Mouse (Mus musculus): Measurements from ENCODE around the gene Odf3b. TPM values are rescaled to one million over a fixed set of nuclear protein-coding genes. Genes with fewer than 3 reads are reported as not detected.

The Odf3b gene
- total RNA-seq, 1 experiment: not detected

GRCm38 (mm10) chr15:89376957-89377356, 2.1 kb downstream of the Odf3b start, which contains the start of gene Tymp:
Tymp (minus strand) TSS chr15:89377039.
- in situ Hi-C loops (cut with MboI; ENCODE audit: low sequenced_read_pairs in 2 of 2, unreplicated experiment in 2 of 2): no loop called here
- DNase-seq (ENCODE audit: low read depth, low spot score): no peak
- TF ChIP-seq ZC3H11A (IDR thresholded peaks at IDR 0.05; ENCODE audit: borderline replicate concordance, low read depth, low read length): no peak
- TF ChIP-seq HCFC1 (IDR thresholded peaks at IDR 0.05; ENCODE audit: borderline replicate concordance, insufficient read depth, low read length): no peak
- no peak for TF ChIP-seq MAFK (IDR thresholded peaks at IDR 0.05; ENCODE audit: insufficient read depth, low read depth, low read length)
- TF ChIP-seq CHD2 (IDR thresholded peaks at IDR 0.05; ENCODE audit: low read depth, low read length): no peak
- TF ChIP-seq ZNF384 (IDR thresholded peaks at IDR 0.05; ENCODE audit: low read depth, low read length): no peak
- Histone ChIP-seq H3K4me3 (ENCODE audit: insufficient read depth in 1 of 2, low read depth in 1 of 2, low read length in 2 of 2, poor library complexity in 1 of 2, severe bottlenecking in 1 of 2) (peak within 1 kb of the TSS in 1 of 2 experiments; percentile 9; a peak in 1 of 4 replicates), H3K4me1 (ENCODE audit: control insufficient read depth in 2 of 2, insufficient read depth in 2 of 2, low read length in 2 of 2, poor library complexity in 1 of 2) (peaks cover 4 to 24% of the 10 kb centered on the region in 2 experiments; a peak in 3 of 4 replicates), H3K27ac (ENCODE audit: insufficient read depth, low read depth, low read length, poor library complexity, severe bottlenecking) (no peak within 1 kb of the TSS), H3K36me3 (ENCODE audit: control insufficient read depth, insufficient read depth, low read length, poor library complexity, severe bottlenecking) (peaks cover 9% of the 10 kb centered on the region), H3K9ac (ENCODE audit: insufficient read depth, low read depth, low read length, poor library complexity, severe bottlenecking) (no peak within 1 kb of the TSS), H3K9me3 (ENCODE audit: control insufficient read depth, insufficient read depth, low read depth, low read length) (no peaks in the 10 kb centered on the region)

- no peaks in the 10 kb centered on the region for H3K9me3 ChIP-seq (ENCODE audit: control insufficient read depth, insufficient read depth, low read depth, low read length)
- H3K4me1 ChIP-seq (ENCODE audit: control insufficient read depth in 2 of 2, insufficient read depth in 2 of 2, low read length in 2 of 2, poor library complexity in 1 of 2): peaks cover 4 to 28% of the 10 kb centered on the region in 2 experiments; a peak in 3 of 4 replicates
- H3K4me3 ChIP-seq (ENCODE audit: insufficient read depth in 1 of 2, low read depth in 1 of 2, low read length in 2 of 2, poor library complexity in 1 of 2, severe bottlenecking in 1 of 2): no peak overlapping the region
- no peak for DNase-seq (ENCODE audit: low read depth, low spot score)
- peaks cover 18% of the 10 kb centered on the region for H3K36me3 ChIP-seq (ENCODE audit: control insufficient read depth, insufficient read depth, low read length, poor library complexity, severe bottlenecking)
- in situ Hi-C loops (cut with MboI; ENCODE audit: low sequenced_read_pairs in 2 of 2, unreplicated experiment in 2 of 2): no loop called here
- TF ChIP-seq MAFK (IDR thresholded peaks at IDR 0.05; ENCODE audit: insufficient read depth, low read depth, low read length) (no peak), ZC3H11A (IDR thresholded peaks at IDR 0.05; ENCODE audit: borderline replicate concordance, low read depth, low read length) (no peak), ZNF384 (IDR thresholded peaks at IDR 0.05; ENCODE audit: low read depth, low read length) (no peak), HCFC1 (IDR thresholded peaks at IDR 0.05; ENCODE audit: borderline replicate concordance, insufficient read depth, low read length) (no peak), CHD2 (IDR thresholded peaks at IDR 0.05; ENCODE audit: low read depth, low read length) (no peak)
- H3K9ac ChIP-seq (ENCODE audit: insufficient read depth, low read depth, low read length, poor library complexity, severe bottlenecking): no peak overlapping the region
- H3K27ac ChIP-seq (ENCODE audit: insufficient read depth, low read depth, low read length, poor library complexity, severe bottlenecking): no peak overlapping the region
Observed at GRCm38 (mm10) chr15:89376040-89376439, 3.0 kb downstream of the Odf3b start.

GRCm38 (mm10) chr15:89374801-89375534, 4.1 kb downstream of the Odf3b start:
- Histone ChIP-seq H3K27ac (ENCODE audit: insufficient read depth, low read depth, low read length, poor library complexity, severe bottlenecking) (no peak overlapping the region), H3K4me1 (ENCODE audit: control insufficient read depth in 2 of 2, insufficient read depth in 2 of 2, low read length in 2 of 2, poor library complexity in 1 of 2) (peaks cover 4 to 28% of the 10 kb centered on the region in 2 experiments; a peak in 3 of 4 replicates), H3K36me3 (ENCODE audit: control insufficient read depth, insufficient read depth, low read length, poor library complexity, severe bottlenecking) (peaks cover 29% of the 10 kb centered on the region), H3K4me3 (ENCODE audit: insufficient read depth in 1 of 2, low read depth in 1 of 2, low read length in 2 of 2, poor library complexity in 1 of 2, severe bottlenecking in 1 of 2) (no peak overlapping the region), H3K9me3 (ENCODE audit: control insufficient read depth, insufficient read depth, low read depth, low read length) (no peaks in the 10 kb centered on the region), H3K9ac (ENCODE audit: insufficient read depth, low read depth, low read length, poor library complexity, severe bottlenecking) (no peak overlapping the region)
- DNase-seq (ENCODE audit: low read depth, low spot score): no peak
- TF ChIP-seq MAFK (IDR thresholded peaks at IDR 0.05; ENCODE audit: insufficient read depth, low read depth, low read length) (no peak), ZC3H11A (IDR thresholded peaks at IDR 0.05; ENCODE audit: borderline replicate concordance, low read depth, low read length) (no peak), CHD2 (IDR thresholded peaks at IDR 0.05; ENCODE audit: low read depth, low read length) (no peak), ZNF384 (IDR thresholded peaks at IDR 0.05; ENCODE audit: low read depth, low read length) (no peak)
- in situ Hi-C loops (cut with MboI; ENCODE audit: low sequenced_read_pairs in 2 of 2, unreplicated experiment in 2 of 2): no loop called here

GRCm38 (mm10) chr15:89374340-89374739, 4.7 kb downstream of the Odf3b start:
- TF ChIP-seq ZC3H11A (IDR thresholded peaks at IDR 0.05; ENCODE audit: borderline replicate concordance, low read depth, low read length): no peak
- no peak for TF ChIP-seq MAFK (IDR thresholded peaks at IDR 0.05; ENCODE audit: insufficient read depth, low read depth, low read length)
- TF ChIP-seq CHD2 (IDR thresholded peaks at IDR 0.05; ENCODE audit: low read depth, low read length): no peak
- Histone ChIP-seq H3K4me3 (ENCODE audit: insufficient read depth in 1 of 2, low read depth in 1 of 2, low read length in 2 of 2, poor library complexity in 1 of 2, severe bottlenecking in 1 of 2) (peak overlapping the region; percentile 71 to 77), H3K36me3 (ENCODE audit: control insufficient read depth, insufficient read depth, low read length, poor library complexity, severe bottlenecking) (peaks cover 35% of the 10 kb centered on the region), H3K9me3 (ENCODE audit: control insufficient read depth, insufficient read depth, low read depth, low read length) (no peaks in the 10 kb centered on the region), H3K9ac (ENCODE audit: insufficient read depth, low read depth, low read length, poor library complexity, severe bottlenecking) (peak overlapping the region; percentile 86), H3K27ac (ENCODE audit: insufficient read depth, low read depth, low read length, poor library complexity, severe bottlenecking) (no peak overlapping the region), H3K4me1 (ENCODE audit: control insufficient read depth in 2 of 2, insufficient read depth in 2 of 2, low read length in 2 of 2, poor library complexity in 1 of 2) (peaks cover 2 to 26% of the 10 kb centered on the region in 2 experiments; a peak in 3 of 4 replicates)
- in situ Hi-C loops (cut with MboI; ENCODE audit: low sequenced_read_pairs in 2 of 2, unreplicated experiment in 2 of 2): no loop called here
- DNase-seq (ENCODE audit: low read depth, low spot score): no peak
